Mouse (Mus musculus) adrenal gland, adult 8-10 months (tissue): ENCODE measurements around the gene Sstr3. TPM values are rescaled to one million over a fixed set of nuclear protein-coding genes. Genes with fewer than 3 reads are reported as not detected.

Source experiments
- DNase-seq: peaks from one replicate; pipeline ENCODE4 v3.0.0; 2022
- total RNA-seq, 4 experiments: library from RNA; stranded (reverse); gene quantifications; 2 replicates each; pipeline ENCODE4 v1.2.4; 2022

Gene Sstr3
- total RNA-seq, 4 experiments from 2014 or later: 0.31 to 0.91 (median 0.49) TPM

GRCm38 (mm10) chr15:78494968-78495406, 49.5 kb downstream of the Sstr3 start, which contains the start of gene Il2rb:
Gene Il2rb (minus strand): TSS chr15:78495271.
- DNase-seq: no peak

GRCm38 (mm10) chr15:78493401-78494010, 51.0 kb downstream of the Sstr3 start:
- no peak for DNase-seq

- no peak for DNase-seq
These were observed 53.2 kb downstream of the Sstr3 start for GRCm38 (mm10) chr15:78491301-78491700.

- no peak for DNase-seq
These were observed 54.6 kb downstream of the Sstr3 start for GRCm38 (mm10) chr15:78489906-78490305.

- DNase-seq: no peak
These were observed 55.2 kb downstream of the Sstr3 start for GRCm38 (mm10) chr15:78489248-78489647.

GRCm38 (mm10) chr15:78487066-78487465, 57.4 kb downstream of the Sstr3 start:
- no peak for DNase-seq

Other genes with a start within 250 kb of the Sstr3 start
- 1 to 10 TPM in 2 of 4 experiments, under 1 TPM in 2; 0.70 to 2.2 (median 1.4) TPM for gene Csf2rb2, start 239.0 kb downstream of the Sstr3 start, total RNA-seq
- 1 to 10 TPM; 4.6 to 7.9 (median 6.9) TPM for gene Csf2rb, start 218.9 kb downstream of the Sstr3 start, total RNA-seq
- gene Tex33, start 148.8 kb downstream of the Sstr3 start, total RNA-seq: under 1 TPM in 1 of 4 experiments, not detected in 3; 0.31 TPM
- gene Tst, start 138.8 kb downstream of the Sstr3 start, total RNA-seq: 100 to 1,000 TPM; 288 to 361 (median 321) TPM
- gene Mpst, start 138.3 kb downstream of the Sstr3 start, total RNA-seq: 10 to 100 TPM; 47.5 to 53.8 (median 49.3) TPM
- gene Kctd17, start 116.1 kb downstream of the Sstr3 start, total RNA-seq: 100 to 1,000 TPM in 2 of 4 experiments, 10 to 100 TPM in 2; 80.2 to 106 (median 96.4) TPM
- 1 to 10 TPM; 1.1 to 2.8 (median 2.0) TPM for gene Tmprss6, start 76.1 kb downstream of the Sstr3 start, total RNA-seq
- 1 to 10 TPM; 1.2 to 2.7 (median 1.9) TPM for gene Il2rb, start 49.4 kb downstream of the Sstr3 start, total RNA-seq
- gene C1qtnf6, start 13.3 kb downstream of the Sstr3 start, total RNA-seq: 10 to 100 TPM; 19.3 to 41.2 (median 31.8) TPM
- gene Rac2, start 28.1 kb upstream of the Sstr3 start, total RNA-seq: 10 to 100 TPM in 2 of 4 experiments, 1 to 10 TPM in 2; 4.2 to 19.0 (median 7.7) TPM
- 10 to 100 TPM in 2 of 4 experiments, 1 to 10 TPM in 2; 8.1 to 21.3 (median 14.8) TPM for gene Cyth4, start 52.4 kb upstream of the Sstr3 start, total RNA-seq
- gene Elfn2, start 174.1 kb upstream of the Sstr3 start, total RNA-seq: 1 to 10 TPM; 4.1 to 7.4 (median 5.5) TPM
- gene Mfng, start 228.8 kb upstream of the Sstr3 start, total RNA-seq: 10 to 100 TPM; 12.3 to 25.8 (median 20.7) TPM